Mouse (Mus musculus) thymus, adult 2 months (tissue): ENCODE data around the gene Tmem217. TPM values are rescaled to one million over a fixed set of nuclear protein-coding genes. Genes with fewer than 3 reads are reported as not detected.

Experiments used
- DNase-seq: peaks from one replicate; pipeline ENCODE4 v3.0.0; 2021
- H3K27ac ChIP-seq: fragments of 200-500 bp; 2 replicates; pipeline ENCODE4 v1.5.1; 2012; ENCODE audit warnings: low read length, control low read depth; ENCODE audit not compliant: control insufficient read depth, insufficient read depth
- H3K27me3 ChIP-seq: fragments of 200-500 bp; 2 replicates; pipeline ENCODE4 v1.6.1; 2012; ENCODE audit warnings: mild to moderate bottlenecking, low read length, moderate library complexity, mixed read lengths; ENCODE audit not compliant: control insufficient read depth, insufficient read depth
- H3K36me3 ChIP-seq: fragments of 200-500 bp; 2 replicates; pipeline ENCODE4 v1.6.1; 2012; ENCODE audit warnings: mild to moderate bottlenecking, low read length, moderate library complexity; ENCODE audit not compliant: control insufficient read depth, insufficient read depth
- H3K4me1 ChIP-seq: fragments of 200-500 bp; replicated peaks from 2 replicates; pipeline ENCODE4 v1.6.1; 2012; ENCODE audit warnings: low read length; ENCODE audit not compliant: control insufficient read depth, insufficient read depth
- H3K4me3 ChIP-seq: fragments of 200-500 bp; 2 replicates; pipeline ENCODE4 v1.5.1; 2012; ENCODE audit warnings: mild to moderate bottlenecking, low read length, control low read depth, moderate library complexity; ENCODE audit not compliant: control insufficient read depth, insufficient read depth
- CTCF ChIP-seq: fragments of 200-500 bp; IDR thresholded peaks from 2 replicates; pipeline ENCODE4 v1.5.1; 2012; ENCODE audit warnings: mild to moderate bottlenecking, control low read depth, low read length, moderate library complexity, borderline replicate concordance; ENCODE audit not compliant: control insufficient read depth, poor library complexity, insufficient read depth; ENCODE audit errors: extremely low read depth
- POLR2A ChIP-seq: fragments of 200-500 bp; IDR thresholded peaks from 2 replicates; pipeline ENCODE4 v1.6.1; 2012; ENCODE audit warnings: mild to moderate bottlenecking, low read length, control low read depth, moderate library complexity; ENCODE audit not compliant: control insufficient read depth, poor library complexity, insufficient read depth; ENCODE audit errors: extremely low read depth
- WGBS: fragments of 180-500 bp; shearing (Covaris S2); methylation state at CpG from one replicate; pipeline ENCODE4 v1.1.7; 2018; 5-methylcytosine and 5-hydroxymethylcytosine counted together
- polyA plus RNA-seq: library from polyadenylated mRNA; depleted of rRNA; stranded (reverse); fragments of >200 nt; gene quantifications from 2 replicates; pipeline ENCODE4 v1.2.3, GENCODE M21; 2012

Tmem217 gene
- polyA plus RNA-seq, 1 experiment, result 0.49 TPM

GRCm38 (mm10) chr17:29541419-29541818 is 10.8 kb downstream of the Tmem217 start:
- TF ChIP-seq POLR2A (no peak), CTCF (no peak)
- WGBS, result 95% methylated on average over 14 of the region's 14 CpGs
- no peaks in the 10 kb centered on the region for H3K4me1 ChIP-seq
- no peaks in the 10 kb centered on the region for H3K36me3 ChIP-seq
- H3K27me3 ChIP-seq, result no peaks in the 10 kb centered on the region
- no peak for DNase-seq
- no peak overlapping the region for H3K4me3 ChIP-seq
- H3K27ac ChIP-seq, result no peak overlapping the region

GRCm38 (mm10) chr17:29540426-29540825 is 11.8 kb downstream of the Tmem217 start:
- Histone ChIP-seq H3K4me3 (no peak overlapping the region), H3K36me3 (no peaks in the 10 kb centered on the region), H3K27me3 (no peaks in the 10 kb centered on the region), H3K27ac (no peak overlapping the region), H3K4me1 (no peaks in the 10 kb centered on the region)
- DNase-seq, result no peak
- WGBS, result 96% methylated on average over 8 of the region's 8 CpGs
- TF ChIP-seq CTCF (no peak), POLR2A (no peak)

- peak; percentile 21 for DNase-seq
These were observed 18.3 kb downstream of the Tmem217 start for GRCm38 (mm10) chr17:29533866-29534265.

GRCm38 (mm10) chr17:29531757-29532384 is 20.3 kb downstream of the Tmem217 start:
- TF ChIP-seq POLR2A (no peak), CTCF (peak; percentile 30; the same call in 1 of the 2 replicates)
- H3K4me1 ChIP-seq, result peaks cover 39% of the 10 kb centered on the region
- no peaks in the 10 kb centered on the region for H3K36me3 ChIP-seq
- H3K4me3 ChIP-seq, result no peak overlapping the region
- 0% methylated on average over 10 of the region's 10 CpGs for WGBS
- no peaks in the 10 kb centered on the region for H3K27me3 ChIP-seq
- H3K27ac ChIP-seq, result peak overlapping the region; percentile 82
- peak; percentile 77 for DNase-seq

More at GRCm38 (mm10) chr17:29533866-29534265, 18.3 kb downstream of the Tmem217 start:
- no peaks in the 10 kb centered on the region for H3K36me3 ChIP-seq
- H3K27ac ChIP-seq, result peak overlapping the region; percentile 26
- H3K4me3 ChIP-seq, result no peak overlapping the region
- no peak for TF ChIP-seq CTCF
- TF ChIP-seq POLR2A, result no peak
- H3K4me1 ChIP-seq, result peaks cover 33% of the 10 kb centered on the region
- 38% methylated on average over 11 of the region's 11 CpGs for WGBS
- no peaks in the 10 kb centered on the region for H3K27me3 ChIP-seq

- Histone ChIP-seq H3K4me3 (no peak overlapping the region), H3K27ac (peak overlapping the region; percentile 82), H3K27me3 (no peaks in the 10 kb centered on the region), H3K36me3 (no peaks in the 10 kb centered on the region), H3K4me1 (peaks cover 39% of the 10 kb centered on the region)
- TF ChIP-seq POLR2A (no peak), CTCF (peak; percentile 57; the same call in 1 of the 2 replicates)
- no peak for DNase-seq
- WGBS, result 50% methylated on average over 9 of the region's 9 CpGs
These were observed 20.9 kb downstream of the Tmem217 start for GRCm38 (mm10) chr17:29531278-29531677.

- Histone ChIP-seq H3K36me3 (no peaks in the 10 kb centered on the region), H3K4me3 (no peak overlapping the region), H3K4me1 (peaks cover 39% of the 10 kb centered on the region), H3K27me3 (no peaks in the 10 kb centered on the region), H3K27ac (no peak overlapping the region)
- no peak for DNase-seq
- 53% methylated on average over 6 of the region's 6 CpGs for WGBS
- no peak for TF ChIP-seq POLR2A
- no peak for TF ChIP-seq CTCF
These were observed 21.7 kb downstream of the Tmem217 start for GRCm38 (mm10) chr17:29530508-29530907.
